Mouse (Mus musculus): ENCODE measurements around the gene Il25. TPM values are rescaled to one million over a fixed set of nuclear protein-coding genes. Genes with fewer than 3 reads are reported as not detected.
A peak's percentile ranks its signal among the peaks of the same experiment; 100 is the strongest.

Il25 gene
- polyA plus RNA-seq, 1 experiment from 2014 or later: not detected

GRCm38 (mm10) chr14:54936831-54937160, 4.3 kb downstream of the Il25 start:
- Histone ChIP-seq H3K36me3 (ENCODE audit: control insufficient read depth, insufficient read depth, low read length) (no peaks in the 10 kb centered on the region), H3K4me2 (replicated peaks; ENCODE audit: low read depth, low read length) (no peak overlapping the region), H3K4me3 (ENCODE audit: low read depth, low read length) (no peak overlapping the region), H3K9ac (replicated peaks; ENCODE audit: low read depth, low read length) (no peak overlapping the region), H3K27ac (ENCODE audit: low read length) (peak overlapping the region; percentile 78; the same call in 1 of the 2 replicates), H3K27me3 (ENCODE audit: control insufficient read depth, insufficient read depth, low read length) (no peaks in the 10 kb centered on the region), H3K4me1 (ENCODE audit: control insufficient read depth, insufficient read depth, low read length) (peaks cover 4% of the 10 kb centered on the region), H3K9me3 (ENCODE audit: control insufficient read depth, low read depth, low read length) (no peaks in the 10 kb centered on the region)
- 54% methylated on average over 6 of the region's 6 CpGs for WGBS
- no peak for ATAC-seq (ENCODE audit: insufficient number of reproducible peaks, insufficient read depth, low FRiP score, low read depth)

- no peak for ATAC-seq (ENCODE audit: insufficient number of reproducible peaks, insufficient read depth, low FRiP score, low read depth)
- H3K4me2 ChIP-seq (replicated peaks; ENCODE audit: low read depth, low read length): no peak overlapping the region
- H3K9me3 ChIP-seq (ENCODE audit: control insufficient read depth, low read depth, low read length): no peaks in the 10 kb centered on the region
- H3K4me1 ChIP-seq (ENCODE audit: control insufficient read depth, insufficient read depth, low read length): peaks cover 4% of the 10 kb centered on the region; the same call in 1 of the 2 replicates
- no peak overlapping the region for H3K4me3 ChIP-seq (ENCODE audit: low read depth, low read length)
- no peak overlapping the region for H3K9ac ChIP-seq (replicated peaks; ENCODE audit: low read depth, low read length)
- no peaks in the 10 kb centered on the region for H3K36me3 ChIP-seq (ENCODE audit: control insufficient read depth, insufficient read depth, low read length)
- no peak overlapping the region for H3K27ac ChIP-seq (ENCODE audit: low read length)
- no peaks in the 10 kb centered on the region for H3K27me3 ChIP-seq (ENCODE audit: control insufficient read depth, insufficient read depth, low read length)
- 87% methylated on average over 16 of the region's 16 CpGs for WGBS
Measured at GRCm38 (mm10) chr14:54937361-54938182, 5.1 kb downstream of the Il25 start.

- Histone ChIP-seq H3K27ac (ENCODE audit: low read length) (no peak overlapping the region), H3K4me3 (ENCODE audit: low read depth, low read length) (no peak overlapping the region), H3K9ac (replicated peaks; ENCODE audit: low read depth, low read length) (no peak overlapping the region), H3K27me3 (ENCODE audit: control insufficient read depth, insufficient read depth, low read length) (no peaks in the 10 kb centered on the region), H3K9me3 (ENCODE audit: control insufficient read depth, low read depth, low read length) (no peaks in the 10 kb centered on the region), H3K36me3 (ENCODE audit: control insufficient read depth, insufficient read depth, low read length) (no peaks in the 10 kb centered on the region), H3K4me2 (replicated peaks; ENCODE audit: low read depth, low read length) (no peak overlapping the region), H3K4me1 (ENCODE audit: control insufficient read depth, insufficient read depth, low read length) (no peaks in the 10 kb centered on the region)
- ATAC-seq (ENCODE audit: insufficient number of reproducible peaks, insufficient read depth, low FRiP score, low read depth): no peak
- WGBS: 76% methylated on average over 15 of the region's 15 CpGs
Measured at GRCm38 (mm10) chr14:54938431-54939219, 6.1 kb downstream of the Il25 start.

- Histone ChIP-seq H3K36me3 (ENCODE audit: control insufficient read depth, insufficient read depth, low read length) (no peaks in the 10 kb centered on the region), H3K27me3 (ENCODE audit: control insufficient read depth, insufficient read depth, low read length) (no peaks in the 10 kb centered on the region), H3K9ac (replicated peaks; ENCODE audit: low read depth, low read length) (no peak overlapping the region), H3K27ac (ENCODE audit: low read length) (no peak overlapping the region), H3K4me1 (ENCODE audit: control insufficient read depth, insufficient read depth, low read length) (no peaks in the 10 kb centered on the region), H3K9me3 (ENCODE audit: control insufficient read depth, low read depth, low read length) (no peaks in the 10 kb centered on the region), H3K4me3 (ENCODE audit: low read depth, low read length) (no peak overlapping the region), H3K4me2 (replicated peaks; ENCODE audit: low read depth, low read length) (no peak overlapping the region)
- 46% methylated on average over 12 of the region's 12 CpGs for WGBS
- no peak for ATAC-seq (ENCODE audit: insufficient number of reproducible peaks, insufficient read depth, low FRiP score, low read depth)
Measured at GRCm38 (mm10) chr14:54939434-54940175, 7.1 kb downstream of the Il25 start.

GRCm38 (mm10) chr14:54940176-54940530, 7.7 kb downstream of the Il25 start:
- no peaks in the 10 kb centered on the region for H3K27me3 ChIP-seq (ENCODE audit: control insufficient read depth, insufficient read depth, low read length)
- H3K4me3 ChIP-seq (ENCODE audit: low read depth, low read length): no peak overlapping the region
- H3K9ac ChIP-seq (replicated peaks; ENCODE audit: low read depth, low read length): no peak overlapping the region
- H3K4me1 ChIP-seq (ENCODE audit: control insufficient read depth, insufficient read depth, low read length): no peaks in the 10 kb centered on the region
- no peaks in the 10 kb centered on the region for H3K9me3 ChIP-seq (ENCODE audit: control insufficient read depth, low read depth, low read length)
- no peaks in the 10 kb centered on the region for H3K36me3 ChIP-seq (ENCODE audit: control insufficient read depth, insufficient read depth, low read length)
- WGBS: 66% methylated on average over 3 of the region's 3 CpGs
- ATAC-seq (ENCODE audit: insufficient number of reproducible peaks, insufficient read depth, low FRiP score, low read depth): no peak
- no peak overlapping the region for H3K4me2 ChIP-seq (replicated peaks; ENCODE audit: low read depth, low read length)
- no peak overlapping the region for H3K27ac ChIP-seq (ENCODE audit: low read length)

GRCm38 (mm10) chr14:54941024-54941978, 8.8 kb downstream of the Il25 start:
- 59% methylated on average over 13 of the region's 13 CpGs for WGBS
- H3K9ac ChIP-seq (replicated peaks; ENCODE audit: low read depth, low read length): no peak overlapping the region
- no peaks in the 10 kb centered on the region for H3K4me1 ChIP-seq (ENCODE audit: control insufficient read depth, insufficient read depth, low read length)
- no peaks in the 10 kb centered on the region for H3K36me3 ChIP-seq (ENCODE audit: control insufficient read depth, insufficient read depth, low read length)
- H3K27ac ChIP-seq (ENCODE audit: low read length): no peak overlapping the region
- H3K4me3 ChIP-seq (ENCODE audit: low read depth, low read length): no peak overlapping the region
- H3K4me2 ChIP-seq (replicated peaks; ENCODE audit: low read depth, low read length): no peak overlapping the region
- no peak for ATAC-seq (ENCODE audit: insufficient number of reproducible peaks, insufficient read depth, low FRiP score, low read depth)
- no peaks in the 10 kb centered on the region for H3K27me3 ChIP-seq (ENCODE audit: control insufficient read depth, insufficient read depth, low read length)
- no peaks in the 10 kb centered on the region for H3K9me3 ChIP-seq (ENCODE audit: control insufficient read depth, low read depth, low read length)

- Histone ChIP-seq H3K27ac (ENCODE audit: low read length) (no peak overlapping the region), H3K4me1 (ENCODE audit: control insufficient read depth, insufficient read depth, low read length) (no peaks in the 10 kb centered on the region), H3K4me3 (ENCODE audit: low read depth, low read length) (no peak overlapping the region), H3K4me2 (replicated peaks; ENCODE audit: low read depth, low read length) (no peak overlapping the region), H3K27me3 (ENCODE audit: control insufficient read depth, insufficient read depth, low read length) (no peaks in the 10 kb centered on the region), H3K9me3 (ENCODE audit: control insufficient read depth, low read depth, low read length) (no peaks in the 10 kb centered on the region), H3K9ac (replicated peaks; ENCODE audit: low read depth, low read length) (no peak overlapping the region), H3K36me3 (ENCODE audit: control insufficient read depth, insufficient read depth, low read length) (no peaks in the 10 kb centered on the region)
- 83% methylated on average over 8 of the region's 8 CpGs for WGBS
- no peak for ATAC-seq (ENCODE audit: insufficient number of reproducible peaks, insufficient read depth, low FRiP score, low read depth)
Measured at GRCm38 (mm10) chr14:54942479-54942878, 10.0 kb downstream of the Il25 start.

Data from stomach, embryonic 14.5 days (tissue).